Mouse (Mus musculus) kidney, postnatal 0 days (tissue): ENCODE results near the gene Trmt5. TPM values are rescaled to one million over a fixed set of nuclear protein-coding genes. Genes with fewer than 3 reads are reported as not detected.

Source experiments
- ATAC-seq: fragments of 200-750 bp; cut with Nextera tagmentation; replicated peaks from 2 replicates; pipeline ENCODE4 v1.8.0; 2017; ENCODE audit warnings: low read depth, moderate number of reproducible peaks, moderate TSS enrichment, moderate library complexity; ENCODE audit not compliant: low FRiP score
- DNase-seq: peaks from one replicate; pipeline ENCODE4 v3.0.0-alpha.2; 2016; ENCODE audit warnings: low spot score
- H3K27ac ChIP-seq: fragments of 300-500 bp; sonication (generic); 2 replicates; pipeline ENCODE4 v1.5.1; 2014; ENCODE audit warnings: mild to moderate bottlenecking
- H3K27me3 ChIP-seq: fragments of 300-500 bp; sonication (generic); 2 replicates; pipeline ENCODE4 v1.6.1; 2014; ENCODE audit warnings: low read length, mixed read lengths; ENCODE audit not compliant: insufficient read depth
- H3K36me3 ChIP-seq: fragments of 300-500 bp; sonication (generic); 2 replicates; pipeline ENCODE4 v1.6.1; 2014; ENCODE audit warnings: low read length, mixed read lengths; ENCODE audit not compliant: insufficient read depth
- H3K4me1 ChIP-seq: fragments of 300-500 bp; sonication (generic); replicated peaks from 2 replicates; pipeline ENCODE4 v1.6.1; 2014; ENCODE audit warnings: antibody characterized with exemption, low read length, mixed read lengths; ENCODE audit not compliant: insufficient read depth
- H3K4me2 ChIP-seq: fragments of 300-500 bp; sonication (generic); 2 replicates; pipeline ENCODE4 v1.6.1; 2014; ENCODE audit warnings: mild to moderate bottlenecking, low read length, moderate library complexity, mixed read lengths
- H3K4me3 ChIP-seq: fragments of 300-500 bp; sonication (generic); replicated peaks from 2 replicates; pipeline ENCODE4 v1.5.1; 2014; ENCODE audit warnings: low read depth, low read length
- H3K9ac ChIP-seq: fragments of 300-500 bp; sonication (generic); 2 replicates; pipeline ENCODE4 v1.6.1; 2014; ENCODE audit warnings: low read depth, low read length
- H3K9me3 ChIP-seq: fragments of 300-500 bp; sonication (generic); replicated peaks from 2 replicates; pipeline ENCODE4 v1.6.1; 2016; ENCODE audit warnings: low read length, inconsistent platforms, mixed read lengths
- CTCF ChIP-seq: IDR thresholded peaks from 2 replicates; pipeline ENCODE4 v1.5.1; 2016; ENCODE audit warnings: antibody characterized with exemption, low read depth, mild to moderate bottlenecking, moderate library complexity
- polyA plus RNA-seq: library from polyadenylated mRNA; unstranded; fragments of >200 nt; fragmentation: Nextera tagmentation; extraction: Ambion mirVana; gene quantifications from 2 replicates; pipeline ENCODE4 v1.2.1, GENCODE M21; 2015

The Trmt5 gene
- polyA plus RNA-seq, 1 experiment from 2014 or later, result 15.3 TPM

GRCm38 (mm10) chr12:73231552-73231951 lies 55.0 kb downstream of the Trmt5 start:
- no peak for DNase-seq
- Histone ChIP-seq H3K9ac (no peak overlapping the region), H3K36me3 (no peaks in the 10 kb centered on the region), H3K27me3 (no peaks in the 10 kb centered on the region), H3K4me2 (no peak overlapping the region), H3K4me1 (no peaks in the 10 kb centered on the region), H3K4me3 (no peak overlapping the region), H3K9me3 (no peaks in the 10 kb centered on the region), H3K27ac (no peak overlapping the region)
- no peak for TF ChIP-seq CTCF
- no peak for ATAC-seq

- ATAC-seq (no peak), DNase-seq (no peak)
- no peak overlapping the region for H3K27ac ChIP-seq
- no peaks in the 10 kb centered on the region for H3K36me3 ChIP-seq
- no peaks in the 10 kb centered on the region for H3K4me1 ChIP-seq
- no peak overlapping the region for H3K4me2 ChIP-seq
- TF ChIP-seq CTCF, result no peak
- H3K4me3 ChIP-seq, result no peak overlapping the region
- no peaks in the 10 kb centered on the region for H3K27me3 ChIP-seq
- no peaks in the 10 kb centered on the region for H3K9me3 ChIP-seq
- no peak overlapping the region for H3K9ac ChIP-seq
Measured at GRCm38 (mm10) chr12:73230196-73230595, 56.3 kb downstream of the Trmt5 start.

Other genes starting within 250 kb of the Trmt5 start
- gene Six1, start 232.8 kb downstream of the Trmt5 start, polyA plus RNA-seq, result 0.26 and 0.46 TPM in 2 replicates
- gene Six4, start 173.3 kb downstream of the Trmt5 start, polyA plus RNA-seq, result 2.2 and 2.7 TPM in 2 replicates
- gene Mnat1, start 163.0 kb downstream of the Trmt5 start, polyA plus RNA-seq, result 38.0 and 38.1 TPM in 2 replicates
- gene Slc38a6, start 69 bp upstream of the Trmt5 start, polyA plus RNA-seq, result 5.7 and 6.2 TPM in 2 replicates